ENCODE assay signal across 20 mouse cellular contexts in the genomic region with DNA sequence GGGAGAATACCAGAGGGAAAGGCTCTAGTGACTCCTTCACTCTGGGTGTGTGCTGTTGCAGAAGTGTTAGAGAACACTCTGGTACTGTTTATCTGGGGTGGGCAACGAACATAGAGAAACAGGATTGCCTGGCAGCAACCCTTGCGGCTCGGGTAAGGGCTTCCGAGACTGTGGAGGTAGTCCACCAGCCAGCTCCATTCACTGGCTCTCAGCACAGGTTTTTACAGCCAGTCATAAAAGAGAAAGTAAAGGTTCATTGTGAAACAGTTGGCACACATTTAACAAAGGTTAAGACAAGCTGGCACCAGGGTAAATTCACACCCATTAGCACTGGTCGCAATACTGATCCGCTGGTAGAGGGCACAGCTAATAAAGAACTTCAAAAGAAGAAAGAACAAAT.
DNase-seq lines count a peak whose midpoint lies in the region; ATAC-seq and TF ChIP-seq lines count a peak whose summit lies in the region.
"Had no signal": no experiment of that assay in that cellular context is flagged by ENCODE, and none has a peak within 500 bp of the region (broad histone marks: within the 10 kb centered on the region; RNA-seq: fewer than 3 reads in every experiment).

No protein-coding gene starts in this region.

- H3K4me2 ChIP-seq in forebrain, embryonic 14.5 days (ENCODE audit: low read length), result no peak overlapping the region
- no peak overlapping the region for H3K4me2 ChIP-seq in forebrain, embryonic 12.5 days
- H3K4me2 ChIP-seq in lung, postnatal 0 days (replicated peaks; ENCODE audit: low read depth, low read length), result no peak overlapping the region
- H3K4me2 ChIP-seq: hindbrain, embryonic 12.5 days; neural tube, embryonic 12.5 days had no signal

- TF ChIP-seq POLR2A in lung, adult 2 months (IDR thresholded peaks at IDR 0.05; ENCODE audit: borderline replicate concordance, extremely low read depth, low read depth, low read length), result no peak

- no peak overlapping the region for H3K4me3 ChIP-seq in forebrain, embryonic 14.5 days (ENCODE audit: low read depth, low read length)
- H3K4me3 ChIP-seq in forebrain, embryonic 12.5 days (replicated peaks), result no peak overlapping the region
- no peak overlapping the region for H3K4me3 ChIP-seq in lung, postnatal 0 days (ENCODE audit: low read depth, low read length)
- no peak overlapping the region for H3K4me3 ChIP-seq in lung, adult 2 months (replicated peaks; ENCODE audit: extremely low read depth, low read depth, low read length)
- H3K4me3 ChIP-seq: forebrain, embryonic 10.5 days; hindbrain, embryonic 12.5 days; neural tube, embryonic 12.5 days had no signal

- TF ChIP-seq EP300 in lung, postnatal 0 days (IDR thresholded peaks at IDR 0.05), result no peak

- no peak for TF ChIP-seq CTCF in lung, postnatal 0 days (IDR thresholded peaks at IDR 0.05)
- TF ChIP-seq CTCF in lung, adult 2 months (IDR thresholded peaks at IDR 0.05; ENCODE audit: insufficient read depth, low read length), result no peak

- H3K4me1 ChIP-seq in forebrain, embryonic 14.5 days (ENCODE audit: control insufficient read depth, insufficient read depth, low read length), result no peaks in the 10 kb centered on the region
- H3K4me1 ChIP-seq in forebrain, embryonic 12.5 days, result no peaks in the 10 kb centered on the region
- H3K4me1 ChIP-seq in lung, postnatal 0 days (ENCODE audit: insufficient read depth, low read depth, low read length), result no peaks in the 10 kb centered on the region
- no peaks in the 10 kb centered on the region for H3K4me1 ChIP-seq in lung, adult 2 months (ENCODE audit: control insufficient read depth, insufficient read depth, low read length)
- H3K4me1 ChIP-seq: forebrain, embryonic 10.5 days; hindbrain, embryonic 12.5 days; neural tube, embryonic 12.5 days had no signal

- H3K27ac ChIP-seq in forebrain, embryonic 14.5 days (ENCODE audit: low read depth, low read length), result no peak overlapping the region
- no peak overlapping the region for H3K27ac ChIP-seq in forebrain, embryonic 12.5 days
- H3K27ac ChIP-seq in lung, postnatal 0 days (ENCODE audit: low read length), result no peak overlapping the region
- H3K27ac ChIP-seq: forebrain, embryonic 10.5 days; hindbrain, embryonic 12.5 days; liver, embryonic 14.5 days; neural tube, embryonic 12.5 days had no signal

- 32% methylated on average over 6 of the region's 6 CpGs for WGBS in forebrain, embryonic 14.5 days
- WGBS in forebrain, embryonic 12.5 days, result 78% methylated on average over 6 of the region's 6 CpGs
- WGBS in lung, postnatal 0 days, result 46% methylated on average over 6 of the region's 6 CpGs
- WGBS in lung, adult 2 months, result 53% methylated on average over 6 of the region's 6 CpGs

- H3K27me3 ChIP-seq in forebrain, embryonic 14.5 days (replicated peaks; ENCODE audit: control insufficient read depth, insufficient read depth, low read length), result no peaks in the 10 kb centered on the region
- 0 out of 2 replicates have a peak, but pooled peaks cover 4% of the 10 kb centered on the region for H3K27me3 ChIP-seq in forebrain, embryonic 12.5 days
- H3K27me3 ChIP-seq in lung, postnatal 0 days (replicated peaks; ENCODE audit: insufficient read depth, low read length), result no peaks in the 10 kb centered on the region
- H3K27me3 ChIP-seq: hindbrain, embryonic 12.5 days; neural tube, embryonic 12.5 days had no signal

- DNase-seq in forebrain, embryonic 14.5 days (ENCODE audit: low spot score), result peak; percentile 44
- DNase-seq in lung, postnatal 0 days (ENCODE audit: low spot score), result peak; percentile 54
- no peak for DNase-seq in lung, adult 2 months
- DNase-seq in fibroblast of lung, adult 2 months (ENCODE audit: low read depth), result peak; percentile 11
- DNase-seq in lung, postnatal 36 days, result peak; percentile 22
- DNase-seq in heart, adult 9 months (ENCODE audit: low spot score in 2 of 2), result no peak
- DNase-seq in layer of hippocampus, postnatal 25 days (ENCODE audit: extremely low spot score in 1 of 2, low spot score in 1 of 2), result no peak
- DNase-seq: adrenal gland, postnatal 14 days; cerebellum, adult 9-10 months; kidney, adult 2 months; kidney, postnatal 10 days; midbrain, embryonic 14.5 days; retina, postnatal 1 day; right cerebral cortex, postnatal 25 days; thymus, postnatal 4 days had no signal

- H3K9me3 ChIP-seq in forebrain, embryonic 14.5 days (replicated peaks; ENCODE audit: control insufficient read depth, low read length), result no peaks in the 10 kb centered on the region
- no peaks in the 10 kb centered on the region for H3K9me3 ChIP-seq in forebrain, embryonic 12.5 days
- H3K9me3 ChIP-seq in lung, postnatal 0 days (ENCODE audit: low read length), result no peaks in the 10 kb centered on the region
- H3K9me3 ChIP-seq: forebrain, embryonic 10.5 days; hindbrain, embryonic 12.5 days; neural tube, embryonic 12.5 days had no signal

- peak; percentile 34; the same call in 1 of the 2 replicates for ATAC-seq in forebrain, embryonic 14.5 days
- no peak for ATAC-seq in forebrain, embryonic 12.5 days (ENCODE audit: low FRiP score)
- ATAC-seq in lung, postnatal 0 days, result peak; percentile 74

- no peaks in the 10 kb centered on the region for H3K36me3 ChIP-seq in forebrain, embryonic 14.5 days (ENCODE audit: control insufficient read depth, insufficient read depth, low read length)
- no peaks in the 10 kb centered on the region for H3K36me3 ChIP-seq in forebrain, embryonic 12.5 days (replicated peaks)
- H3K36me3 ChIP-seq in lung, postnatal 0 days (ENCODE audit: insufficient read depth, low read length), result no peaks in the 10 kb centered on the region
- H3K36me3 ChIP-seq: forebrain, embryonic 10.5 days; hindbrain, embryonic 12.5 days; neural tube, embryonic 12.5 days had no signal

- H3K9ac ChIP-seq in forebrain, embryonic 14.5 days (ENCODE audit: low read length), result no peak overlapping the region
- no peak overlapping the region for H3K9ac ChIP-seq in forebrain, embryonic 12.5 days
- no peak overlapping the region for H3K9ac ChIP-seq in lung, postnatal 0 days (replicated peaks; ENCODE audit: low read depth)
- H3K9ac ChIP-seq: hindbrain, embryonic 12.5 days; liver, embryonic 14.5 days; neural tube, embryonic 12.5 days had no signal

Comparison
In these comparisons a context has a peak if more than half of its experiments do, and no peak if none do; other contexts are left out.
1. DNase-seq: peak in forebrain, embryonic 14.5 days (single experiment), lung, postnatal 0 days (single experiment), fibroblast of lung, adult 2 months (single experiment) and lung, postnatal 36 days (single experiment); none in lung, adult 2 months (single experiment), heart, adult 9 months (0 of 2) and layer of hippocampus, postnatal 25 days (0 of 2).